Mouse (Mus musculus) monocyte, adult 2 months (primary cell): ENCODE measurements around the gene Scgb1b7.
"Not testable (repeated sequence)": the region's sequence is repeated elsewhere in the genome, so short reads cannot be mapped to it uniquely, and the experiment has no call there.

Source experiments
- DNase-seq, 2 experiments: peaks; one replicate each; pipeline ENCODE4 v3.0.0; 2022; ENCODE audit warnings: low spot score in 2 of 2, low read depth in 1 of 2

The Scgb1b7 gene

GRCm38 (mm10) chr7:31712365-31712764, at the start of gene Scgb1b7:
Gene Scgb1b7, plus strand, starts transcription at chr7:31712665.
- not testable (repeated sequence) for DNase-seq

GRCm38 (mm10) chr7:31705657-31706056, 6.8 kb upstream of the Scgb1b7 start, which contains the start of gene Scgb2b7:
Gene Scgb2b7, minus strand, starts transcription at chr7:31705757.
- not testable (repeated sequence) for DNase-seq
